Mouse (Mus musculus): ENCODE measurements at regions not wholly inside any gene's neighbourhood (a gene's known extent, or its start where the extent isn't known, plus 50 kb on each side); places are given as distances from the start of the nearest gene placed in this dataset.

DNA sequence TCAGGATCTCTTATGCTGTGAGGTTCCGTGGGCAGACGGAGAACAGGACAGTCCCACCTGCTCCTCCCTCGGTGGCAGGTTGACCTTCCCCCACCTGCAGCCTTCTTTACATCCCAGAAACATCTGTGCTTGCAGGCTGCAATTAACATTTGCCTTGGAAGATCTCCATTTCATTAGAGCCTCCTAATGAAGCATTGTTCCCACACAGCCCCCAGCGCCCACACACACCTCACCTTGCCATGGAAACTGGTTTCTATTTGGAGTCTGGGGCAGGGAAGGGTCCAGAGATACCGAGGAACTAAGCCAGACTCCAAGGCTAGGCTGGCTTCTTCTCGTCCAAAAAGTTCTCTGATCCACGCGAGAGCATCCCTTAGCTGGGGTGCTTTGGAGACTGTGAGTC lies 56.6 kb upstream of the Rpl38 start:
- DNase-seq (ENCODE audit: extremely low spot score in 1 of 2, low spot score in 1 of 2), result no peak

GRCm38 (mm10) chr11:114608009-114608408 lies 60.3 kb upstream of the Rpl38 start:
- no peak for DNase-seq (ENCODE audit: extremely low spot score in 1 of 2, low spot score in 1 of 2)

GRCm38 (mm10) chr11:114603108-114603507 lies 65.2 kb upstream of the Rpl38 start:
- DNase-seq (ENCODE audit: extremely low spot score in 1 of 2, low spot score in 1 of 2), result no peak

DNA sequence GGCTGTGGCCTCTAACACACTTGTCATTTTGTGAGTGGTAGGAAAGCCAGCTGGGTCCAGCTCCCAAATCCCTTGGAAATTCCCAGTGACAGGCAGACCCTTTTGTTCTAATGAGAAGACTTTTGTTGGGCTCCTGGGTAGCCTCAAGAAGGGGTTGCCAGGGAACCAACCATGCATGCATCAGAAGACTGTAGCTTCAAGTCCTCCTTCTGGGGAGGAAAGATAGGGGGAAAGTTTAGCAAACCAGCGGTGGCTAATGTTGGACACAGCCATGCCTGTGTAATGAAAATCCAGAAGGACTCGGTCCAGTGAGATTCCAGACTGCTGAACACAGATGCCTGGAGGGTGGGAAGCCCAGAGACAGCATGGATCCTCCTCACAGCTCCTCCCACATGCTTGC lies 71.1 kb upstream of the Rpl38 start:
- DNase-seq (ENCODE audit: extremely low spot score in 1 of 2, low spot score in 1 of 2), result peak in 1 of 2 experiments; percentile 4

- DNase-seq (ENCODE audit: extremely low spot score in 1 of 2, low spot score in 1 of 2), result peak in 1 of 2 experiments; percentile 40
Observed at GRCm38 (mm10) chr11:114592961-114593360, 75.4 kb upstream of the Rpl38 start.

DNA sequence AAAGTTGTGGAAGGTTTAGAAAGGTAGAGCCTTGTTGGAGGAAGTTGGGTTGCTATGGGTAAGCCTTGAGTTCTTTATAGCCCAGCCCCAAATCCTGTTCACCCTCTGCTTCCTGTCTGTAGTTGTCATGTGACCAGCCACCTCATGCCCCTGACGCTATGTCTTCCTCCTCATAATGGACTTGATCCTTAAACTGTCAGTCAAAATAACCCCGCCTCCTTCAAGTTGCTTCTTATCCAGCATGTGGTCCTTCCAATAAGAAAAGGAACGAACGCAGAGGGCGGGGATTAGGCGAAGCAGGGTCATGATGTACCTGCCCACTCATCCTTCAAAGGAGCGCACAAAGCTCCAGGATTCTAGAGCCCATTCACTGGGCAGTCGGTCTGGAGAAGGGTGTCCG lies 79.8 kb upstream of the Rpl38 start:
- DNase-seq (ENCODE audit: extremely low spot score in 1 of 2, low spot score in 1 of 2), result no peak

DNA sequence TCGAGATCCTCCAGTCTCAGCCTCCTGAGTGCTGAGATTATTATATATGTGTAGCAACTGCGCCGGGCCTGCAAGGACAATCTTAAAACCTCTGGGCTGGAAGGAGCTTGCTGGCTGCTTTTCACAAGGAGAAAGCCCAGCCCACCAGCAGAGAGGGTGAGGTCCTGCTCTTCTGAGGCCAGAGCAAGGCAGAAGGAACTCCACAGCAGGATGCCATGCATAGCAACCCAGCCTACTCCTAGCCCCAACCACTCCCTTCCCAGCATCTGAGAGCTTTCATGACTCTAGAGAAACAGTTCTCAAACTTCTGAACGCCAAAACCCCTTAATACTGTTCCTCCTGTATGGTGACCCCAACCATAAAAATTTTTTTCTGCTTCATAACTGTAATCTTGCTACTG lies 80.3 kb upstream of the Rpl38 start:
- DNase-seq (ENCODE audit: extremely low spot score in 1 of 2, low spot score in 1 of 2), result no peak

DNA sequence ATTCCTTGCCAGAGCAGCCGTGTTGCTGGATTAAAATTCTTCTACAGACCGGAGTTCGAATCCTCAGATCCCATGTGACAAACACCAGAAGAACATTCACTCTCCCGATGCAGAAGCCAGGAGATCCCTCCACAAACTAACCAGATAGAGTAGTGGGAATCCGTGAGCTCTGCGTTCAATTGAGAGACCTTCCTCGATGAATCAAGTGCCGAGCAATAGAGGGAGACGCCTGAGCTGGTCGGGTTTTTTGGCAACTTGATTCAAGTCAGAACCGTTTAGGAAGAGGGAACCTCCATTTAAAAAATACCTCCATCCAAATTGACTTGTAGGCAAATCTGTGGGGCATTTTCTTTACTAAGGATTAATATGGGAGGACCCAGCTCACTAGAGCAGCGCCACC lies 81.9 kb upstream of the Rpl38 start:
- no peak for DNase-seq (ENCODE audit: extremely low spot score in 1 of 2, low spot score in 1 of 2)

DNA sequence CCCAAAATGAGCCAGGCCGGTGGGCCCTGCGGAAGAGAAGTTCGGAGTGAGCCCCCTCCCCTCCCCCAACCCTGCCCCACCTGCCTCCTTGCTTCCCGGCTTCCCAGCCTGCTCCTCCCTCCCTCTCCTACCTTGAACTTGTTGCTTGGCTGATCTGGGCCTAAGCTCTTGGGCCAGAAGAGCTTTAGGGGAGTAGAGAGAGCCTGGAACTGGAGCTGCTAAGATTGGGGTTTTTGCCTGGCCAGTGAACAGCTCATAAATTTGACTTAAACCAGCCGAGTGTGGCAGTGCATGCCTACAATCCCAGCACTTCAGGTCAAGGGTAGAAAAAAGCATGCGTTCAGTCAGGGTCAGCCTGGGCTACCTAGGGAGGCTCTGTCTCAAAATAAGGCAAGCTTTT lies 83.5 kb upstream of the Rpl38 start:
- DNase-seq (ENCODE audit: extremely low spot score in 1 of 2, low spot score in 1 of 2), result no peak

GRCm38 (mm10) chr11:114584146-114584545 lies 84.2 kb upstream of the Rpl38 start:
- DNase-seq (ENCODE audit: extremely low spot score in 1 of 2, low spot score in 1 of 2), result no peak

- no peak for DNase-seq (ENCODE audit: extremely low spot score in 1 of 2, low spot score in 1 of 2)
Observed at GRCm38 (mm10) chr11:114579986-114580385, 88.3 kb upstream of the Rpl38 start.

DNA sequence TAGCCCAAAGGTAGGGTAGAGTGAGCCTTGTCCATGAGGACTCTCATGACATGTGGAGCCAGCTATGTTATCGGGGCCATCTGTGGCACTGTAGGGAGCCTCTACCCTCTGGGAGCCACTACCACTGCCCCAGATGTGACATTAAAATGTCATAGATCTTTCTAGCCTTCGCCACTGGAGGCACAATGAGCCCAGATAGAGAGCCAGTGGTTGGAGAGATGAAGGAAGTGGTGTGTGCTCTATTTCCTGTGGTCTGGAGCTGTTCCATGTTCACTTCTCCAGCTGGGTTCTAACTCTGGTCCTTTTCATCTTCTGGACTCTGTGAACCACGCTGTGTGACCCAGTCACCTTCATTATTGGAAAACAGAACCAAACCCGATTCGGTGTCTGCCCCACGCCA lies 89.8 kb upstream of the Rpl38 start:
- no peak for DNase-seq (ENCODE audit: extremely low spot score in 1 of 2, low spot score in 1 of 2)

DNA sequence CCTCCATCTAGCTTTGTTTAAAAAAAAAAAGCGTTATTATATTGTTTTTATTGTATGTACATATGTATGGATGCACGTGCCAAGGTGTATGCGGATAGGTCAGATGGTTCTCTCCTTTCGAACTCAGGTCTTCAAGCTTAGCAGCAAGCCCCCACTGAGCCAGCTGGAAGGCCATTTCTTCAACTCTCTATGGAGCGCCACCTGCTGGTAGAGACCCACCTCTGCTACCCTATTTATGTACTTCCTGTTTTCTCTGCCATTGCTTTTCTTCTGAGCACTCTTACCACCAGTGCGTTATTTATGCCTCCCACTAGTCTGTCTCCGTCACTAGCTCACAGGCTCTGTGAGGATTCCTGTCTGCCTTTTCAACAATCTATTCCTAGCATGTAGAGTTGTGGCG lies 91.5 kb upstream of the Rpl38 start:
- DNase-seq (ENCODE audit: extremely low spot score in 1 of 2, low spot score in 1 of 2), result no peak

GRCm38 (mm10) chr11:114571144-114571869 lies 97.0 kb upstream of the Rpl38 start:
- DNase-seq (ENCODE audit: extremely low spot score in 1 of 2, low spot score in 1 of 2), result no peak

GRCm38 (mm10) chr11:114570076-114570475 lies 98.2 kb upstream of the Rpl38 start:
- DNase-seq (ENCODE audit: extremely low spot score in 1 of 2, low spot score in 1 of 2), result no peak

- no peak for DNase-seq (ENCODE audit: extremely low spot score in 1 of 2, low spot score in 1 of 2)
Observed at GRCm38 (mm10) chr11:114567814-114568800, 100.2 kb upstream of the Rpl38 start.

- DNase-seq (ENCODE audit: extremely low spot score in 1 of 2, low spot score in 1 of 2), result no peak
Observed at GRCm38 (mm10) chr11:114567045-114567780, 101.1 kb upstream of the Rpl38 start.

- DNase-seq (ENCODE audit: extremely low spot score in 1 of 2, low spot score in 1 of 2), result no peak
Observed at GRCm38 (mm10) chr11:114564949-114565348, 103.4 kb upstream of the Rpl38 start.

DNA sequence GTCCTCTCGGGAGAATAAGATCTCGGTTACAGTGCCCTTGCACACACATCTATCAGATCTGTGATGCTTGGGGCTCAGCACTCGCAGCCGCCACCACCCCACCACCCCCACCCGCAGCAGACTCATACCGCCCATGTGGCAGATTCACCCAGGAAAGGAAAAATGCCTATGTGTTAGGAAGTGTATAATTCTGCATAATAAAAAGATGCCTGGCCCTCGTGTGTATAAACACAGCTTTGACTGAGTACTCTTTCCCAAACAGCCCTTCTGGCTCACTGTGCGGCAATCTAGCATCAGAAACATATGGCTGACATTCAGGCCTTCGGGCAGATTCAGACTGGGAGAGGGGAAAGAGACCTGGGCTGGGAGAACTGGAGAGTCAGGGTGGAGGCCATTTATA lies 105.2 kb upstream of the Rpl38 start:
- DNase-seq (ENCODE audit: extremely low spot score in 1 of 2, low spot score in 1 of 2), result peak in 1 of 2 experiments; percentile 28

DNA sequence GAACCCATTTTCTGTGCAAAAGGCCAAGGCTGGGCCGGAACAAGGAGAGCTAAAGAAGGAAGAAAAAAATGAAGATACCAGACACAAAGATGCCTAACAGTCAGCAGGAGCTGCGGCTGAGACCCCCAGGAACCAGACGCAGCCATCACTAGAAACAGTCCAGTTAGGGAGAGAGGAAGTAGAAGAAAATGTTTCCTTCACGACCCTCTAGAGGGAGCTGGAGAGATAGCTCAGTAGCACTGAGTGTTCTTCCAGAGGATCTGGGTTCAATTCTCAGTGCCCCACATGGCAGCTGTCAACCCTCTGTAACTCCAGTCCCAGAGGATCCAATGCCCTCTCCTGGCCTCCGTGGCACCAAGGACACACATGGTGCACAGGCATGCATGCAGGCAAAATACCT lies 113.7 kb upstream of the Rpl38 start:
- DNase-seq (ENCODE audit: extremely low spot score in 1 of 2, low spot score in 1 of 2), result no peak

GRCm38 (mm10) chr11:114553992-114554391 lies 114.3 kb upstream of the Rpl38 start:
- DNase-seq (ENCODE audit: extremely low spot score in 1 of 2, low spot score in 1 of 2), result no peak
